Mouse (Mus musculus) G1E (cell line): ENCODE results near the gene Adamts2.

ENCODE experiments used
- CTCF ChIP-seq: IDR thresholded peaks from 2 replicates; pipeline ENCODE4 v1.5.1; 2012; ENCODE audit warnings: low read depth, low read length, inconsistent platforms, mixed read lengths
- GATA1 ChIP-seq: IDR thresholded peaks from 2 replicates; pipeline ENCODE4 v1.6.1; 2012; ENCODE audit warnings: borderline replicate concordance, low read length, inconsistent platforms, mixed read lengths
- POLR2AphosphoS5 ChIP-seq: IDR thresholded peaks from 2 replicates; pipeline ENCODE4 v1.6.1; 2012; ENCODE audit warnings: low read depth, low read length, inconsistent platforms; ENCODE audit not compliant: insufficient replicate concordance

DNA sequence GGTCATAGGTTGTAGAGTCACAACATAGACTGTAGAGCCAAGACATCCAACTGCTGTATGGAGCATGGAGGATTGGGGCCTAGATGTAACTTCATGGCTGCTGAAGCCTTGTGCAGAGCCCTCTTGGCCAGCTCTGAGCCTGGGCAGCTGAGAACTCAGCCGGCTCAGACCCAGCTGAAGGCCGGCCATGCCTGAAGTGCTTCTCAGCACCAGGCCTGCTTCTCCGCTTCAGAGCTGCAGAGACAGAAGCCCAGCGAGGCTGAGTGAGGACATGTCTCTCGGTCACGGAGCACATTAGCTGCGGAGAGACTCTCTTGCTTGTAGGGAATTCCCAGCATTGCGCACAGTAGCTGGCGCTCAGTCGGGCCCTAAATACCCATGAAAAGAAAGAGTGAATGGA lies 76.8 kb downstream of the Adamts2 start:
- no peak for TF ChIP-seq GATA1
- TF ChIP-seq CTCF = no peak
- TF ChIP-seq POLR2AphosphoS5 = no peak
